Mouse (Mus musculus): Measurements from ENCODE around the gene Cfap126. TPM values are rescaled to one million over a fixed set of nuclear protein-coding genes. Genes with fewer than 3 reads are reported as not detected.
"Not testable (repeated sequence)": the region's sequence is repeated elsewhere in the genome, so short reads cannot be mapped to it uniquely, and the experiment has no call there.

Cfap126 gene
- polyA plus RNA-seq, 1 experiment from 2014 or later = 5.6 TPM

DNA sequence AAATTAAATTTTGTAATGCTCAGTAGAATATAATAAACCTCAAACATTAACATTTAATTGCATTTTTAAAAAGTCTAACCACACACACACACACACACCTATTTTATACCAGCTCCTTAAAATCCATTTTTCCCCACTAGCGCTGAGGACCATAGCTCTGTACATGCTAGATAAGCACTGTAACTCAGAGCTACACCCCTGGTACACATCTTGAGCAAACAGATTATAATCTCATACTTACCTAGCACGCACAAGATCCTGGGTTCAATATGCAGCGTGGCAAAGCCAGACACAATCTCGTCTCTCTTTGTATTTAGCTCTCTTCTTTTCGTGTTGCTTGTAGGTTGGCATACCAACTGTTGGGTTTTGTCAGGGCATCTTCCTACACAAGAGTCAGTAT, 10.7 kb downstream of the Cfap126 start:
- H3K36me3 ChIP-seq (ENCODE audit: control insufficient read depth, insufficient read depth, low read length) = peaks cover 2% of the 10 kb centered on the region; the same call in 1 of the 2 replicates
- peaks cover 10% of the 10 kb centered on the region for H3K4me1 ChIP-seq (ENCODE audit: control insufficient read depth, insufficient read depth, low read length)
- no peak for ATAC-seq (replicated peaks; ENCODE audit: insufficient number of reproducible peaks, low FRiP score, low TSS enrichment)
- H3K9me3 ChIP-seq (replicated peaks; ENCODE audit: control insufficient read depth, low read length) = no peaks in the 10 kb centered on the region
- no peaks in the 10 kb centered on the region for H3K27me3 ChIP-seq (ENCODE audit: control insufficient read depth, insufficient read depth, low read length)
- WGBS (ENCODE audit: insufficient replicate concordance) = 78% methylated on average over 5 of the region's 5 CpGs
- H3K4me2 ChIP-seq = no peak overlapping the region
- H3K4me3 ChIP-seq (ENCODE audit: low read depth, low read length) = no peak overlapping the region
- no peak overlapping the region for H3K27ac ChIP-seq (ENCODE audit: low read depth, low read length)
- H3K9ac ChIP-seq (ENCODE audit: low read depth, low read length) = no peak overlapping the region

DNA sequence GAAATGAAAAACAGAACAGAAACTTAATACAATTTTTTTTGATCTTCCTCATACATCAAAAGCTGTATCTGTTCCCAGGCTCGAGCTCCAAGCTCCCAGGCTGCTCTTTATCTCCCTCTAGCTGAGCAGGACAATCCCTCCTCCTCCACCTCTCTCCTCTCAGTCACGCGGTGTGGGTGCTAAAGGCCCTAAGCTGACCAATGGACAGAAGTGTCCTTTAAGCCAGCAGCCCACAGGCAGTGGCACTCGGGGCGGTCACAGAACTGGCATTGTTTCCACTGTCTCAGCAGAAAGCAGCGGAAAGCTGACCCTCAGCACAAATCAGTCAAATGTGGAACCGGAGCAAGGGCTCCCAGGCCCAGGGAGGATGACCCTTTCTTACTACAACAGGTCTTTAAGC, 15.5 kb downstream of the Cfap126 start:
- Histone ChIP-seq H3K9ac (ENCODE audit: low read depth, low read length) (no peak overlapping the region), H3K4me1 (ENCODE audit: control insufficient read depth, insufficient read depth, low read length) (no peaks in the 10 kb centered on the region), H3K4me3 (ENCODE audit: low read depth, low read length) (no peak overlapping the region), H3K36me3 (ENCODE audit: control insufficient read depth, insufficient read depth, low read length) (peaks cover 13% of the 10 kb centered on the region), H3K27me3 (ENCODE audit: control insufficient read depth, insufficient read depth, low read length) (no peaks in the 10 kb centered on the region), H3K4me2 (no peak overlapping the region), H3K27ac (ENCODE audit: low read depth, low read length) (no peak overlapping the region), H3K9me3 (replicated peaks; ENCODE audit: control insufficient read depth, low read length) (no peaks in the 10 kb centered on the region)
- ATAC-seq (replicated peaks; ENCODE audit: insufficient number of reproducible peaks, low FRiP score, low TSS enrichment) = no peak
- 63% methylated on average over 7 of the region's 7 CpGs for WGBS (ENCODE audit: insufficient replicate concordance)

DNA sequence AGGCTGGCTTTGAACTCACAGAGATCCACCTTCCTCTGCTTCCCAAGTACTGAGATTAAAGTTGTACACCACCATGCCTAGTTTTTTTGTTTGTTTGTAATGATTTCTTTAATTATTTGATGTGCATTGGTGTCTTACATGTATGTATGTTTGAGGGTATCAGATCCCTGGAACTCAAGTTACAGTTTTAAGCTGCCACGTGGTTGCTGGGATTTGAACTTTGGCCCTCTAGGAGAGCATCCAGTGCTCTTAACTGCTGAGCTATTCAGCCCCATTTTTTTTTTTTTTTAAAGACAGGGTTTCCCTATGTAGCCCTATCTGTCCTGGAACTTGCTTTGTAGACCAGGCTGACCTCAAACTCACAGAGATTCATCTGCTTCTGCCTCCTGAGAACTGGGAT, 17.3 kb downstream of the Cfap126 start:
- Histone ChIP-seq H3K27me3 (ENCODE audit: control insufficient read depth, insufficient read depth, low read length) (no peaks in the 10 kb centered on the region), H3K9ac (ENCODE audit: low read depth, low read length) (no peak overlapping the region), H3K27ac (ENCODE audit: low read depth, low read length) (no peak overlapping the region), H3K4me3 (ENCODE audit: low read depth, low read length) (no peak overlapping the region), H3K36me3 (ENCODE audit: control insufficient read depth, insufficient read depth, low read length) (peaks cover 26% of the 10 kb centered on the region), H3K9me3 (replicated peaks; ENCODE audit: control insufficient read depth, low read length) (no peaks in the 10 kb centered on the region), H3K4me1 (ENCODE audit: control insufficient read depth, insufficient read depth, low read length) (no peaks in the 10 kb centered on the region), H3K4me2 (no peak overlapping the region)
- whole genome bisulfite sequencing (ENCODE audit: insufficient replicate concordance) = 91% methylated on average over 1 of the region's 1 CpGs
- no peak for ATAC-seq (replicated peaks; ENCODE audit: insufficient number of reproducible peaks, low FRiP score, low TSS enrichment)

DNA sequence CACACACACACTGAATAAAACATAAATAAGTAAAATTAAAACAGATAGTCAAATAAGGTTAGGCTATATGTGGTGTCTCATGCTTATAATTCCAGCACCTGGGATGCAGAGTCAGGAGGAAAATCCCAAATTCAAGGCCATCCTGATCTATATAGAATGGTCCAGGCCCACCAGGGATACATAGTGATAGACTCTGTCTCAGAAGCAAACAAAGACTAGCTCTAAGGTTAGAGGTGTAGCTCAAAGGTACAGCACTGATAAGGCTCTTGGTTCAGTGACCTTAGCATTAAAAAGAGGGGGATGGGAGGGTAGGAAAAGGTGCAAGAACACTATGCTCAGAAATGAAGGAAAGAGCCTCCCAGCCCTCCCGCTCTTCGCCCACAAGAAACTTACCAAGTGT, 21.9 kb downstream of the Cfap126 start:
- Histone ChIP-seq H3K4me1 (ENCODE audit: control insufficient read depth, insufficient read depth, low read length) (no peaks in the 10 kb centered on the region), H3K9me3 (replicated peaks; ENCODE audit: control insufficient read depth, low read length) (no peaks in the 10 kb centered on the region), H3K4me2 (no peak overlapping the region), H3K9ac (ENCODE audit: low read depth, low read length) (no peak overlapping the region), H3K27me3 (ENCODE audit: control insufficient read depth, insufficient read depth, low read length) (no peaks in the 10 kb centered on the region), H3K4me3 (ENCODE audit: low read depth, low read length) (no peak overlapping the region), H3K36me3 (ENCODE audit: control insufficient read depth, insufficient read depth, low read length) (peaks cover 34% of the 10 kb centered on the region), H3K27ac (ENCODE audit: low read depth, low read length) (no peak overlapping the region)
- ATAC-seq (replicated peaks; ENCODE audit: insufficient number of reproducible peaks, low FRiP score, low TSS enrichment) = no peak
- 93% methylated on average over 2 of the region's 2 CpGs for WGBS (ENCODE audit: insufficient replicate concordance)

DNA sequence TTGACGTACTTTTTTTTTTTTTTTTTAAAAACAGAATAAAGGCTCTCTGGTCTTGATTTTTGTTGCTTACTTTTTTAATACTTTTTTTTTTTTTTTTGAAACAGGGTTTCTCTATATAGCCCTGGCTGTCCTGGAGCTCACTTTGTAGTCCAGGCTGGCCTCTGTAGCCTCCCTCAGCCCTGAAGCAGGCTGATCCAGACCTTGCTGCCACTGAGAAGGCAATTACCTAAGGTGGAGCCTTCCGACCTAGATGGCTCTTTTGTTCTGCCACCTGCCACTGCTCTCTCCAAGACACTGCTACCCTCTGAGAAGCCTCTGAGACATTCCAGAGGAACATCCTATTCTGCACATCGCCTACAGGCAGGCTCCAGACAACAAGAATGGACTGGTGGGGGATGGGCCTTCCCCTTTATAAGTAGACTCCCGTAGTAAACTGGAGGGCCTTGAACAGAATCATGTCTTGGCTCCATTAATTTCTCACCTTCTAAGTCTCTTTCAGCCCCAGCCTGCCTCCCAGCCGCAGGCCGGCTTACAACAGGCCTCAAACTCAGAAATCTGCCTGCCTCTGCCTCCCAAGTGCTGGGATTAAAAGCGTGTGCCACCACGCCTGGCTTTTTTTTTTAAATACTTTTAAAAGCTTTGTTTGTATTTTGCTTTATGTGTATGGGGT, 23.9 kb downstream of the Cfap126 start:
- H3K9me3 ChIP-seq (replicated peaks; ENCODE audit: control insufficient read depth, low read length); ATAC-seq (replicated peaks; ENCODE audit: insufficient number of reproducible peaks, low FRiP score, low TSS enrichment); H3K4me2 ChIP-seq; H3K9ac ChIP-seq (ENCODE audit: low read depth, low read length); H3K27ac ChIP-seq (ENCODE audit: low read depth, low read length); H3K4me1 ChIP-seq (ENCODE audit: control insufficient read depth, insufficient read depth, low read length); H3K4me3 ChIP-seq (ENCODE audit: low read depth, low read length); H3K27me3 ChIP-seq (ENCODE audit: control insufficient read depth, insufficient read depth, low read length): not testable (repeated sequence)
- 93% methylated on average over 8 of the region's 8 CpGs for WGBS (ENCODE audit: insufficient replicate concordance)
- peaks cover 33% of the 10 kb centered on the region for H3K36me3 ChIP-seq (ENCODE audit: control insufficient read depth, insufficient read depth, low read length)

DNA sequence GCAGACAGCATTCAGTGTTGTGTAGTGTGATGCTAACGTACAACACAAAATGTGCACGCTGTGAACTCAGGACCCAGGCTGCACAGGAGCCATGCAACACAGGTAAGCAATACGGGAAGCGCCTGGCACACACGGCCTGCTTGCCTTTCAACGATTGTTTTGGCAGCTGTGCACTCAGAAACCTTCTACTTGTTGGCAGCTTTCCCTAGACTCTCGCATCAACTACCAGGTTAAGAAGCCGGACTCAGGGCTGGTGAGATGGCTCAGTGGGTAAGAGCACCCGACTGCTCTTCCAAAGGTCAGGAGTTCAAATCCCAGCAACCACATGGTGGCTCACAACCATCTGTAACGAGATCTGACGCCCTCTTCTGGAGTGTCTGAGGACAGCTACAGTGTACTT, 29.3 kb downstream of the Cfap126 start:
- not testable (repeated sequence) for H3K4me1 ChIP-seq (ENCODE audit: control insufficient read depth, insufficient read depth, low read length); H3K36me3 ChIP-seq (ENCODE audit: control insufficient read depth, insufficient read depth, low read length)
- WGBS (ENCODE audit: insufficient replicate concordance) = 87% methylated on average over 9 of the region's 11 CpGs

DNA sequence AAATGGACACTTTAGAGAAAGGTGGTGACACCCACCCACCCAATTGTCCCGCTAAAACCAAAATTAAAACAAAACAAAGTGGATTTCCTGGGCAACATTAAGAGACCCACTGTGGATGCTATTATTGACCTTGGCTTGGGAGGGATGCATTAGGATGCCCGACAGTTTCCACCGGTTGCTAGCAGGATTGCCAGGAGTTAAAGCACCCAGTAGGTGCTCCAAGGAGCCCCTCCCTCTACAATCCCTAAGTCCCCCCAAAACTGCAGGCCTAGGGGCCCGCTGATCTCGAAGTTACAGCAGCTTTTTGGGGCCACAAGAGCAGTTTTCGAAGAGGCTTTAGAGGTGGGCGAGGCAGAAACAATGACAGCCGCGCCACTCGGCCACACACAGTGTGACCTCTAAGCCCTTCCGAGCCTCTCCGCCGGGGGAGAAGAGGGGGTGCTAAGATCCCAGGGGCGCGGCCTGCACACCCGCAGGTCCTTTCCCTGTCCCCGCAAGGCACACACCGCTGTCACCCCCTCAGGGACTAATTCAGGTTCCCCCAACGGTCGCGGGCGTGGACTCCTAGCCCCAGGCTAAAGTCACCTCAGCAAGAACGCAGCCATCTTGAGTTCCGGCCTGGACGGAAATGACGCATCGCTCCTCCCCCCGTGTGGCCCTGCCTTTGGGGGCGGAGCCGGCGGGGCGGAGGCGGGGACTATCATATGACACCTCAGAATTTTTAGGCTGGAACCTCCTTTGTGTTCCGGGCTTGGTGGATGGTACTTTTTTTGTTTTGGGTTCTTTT, 36.4 kb downstream of the Cfap126 start, which contains the start of the genes Sdhc and Mpz:
Gene Sdhc (minus strand): TSS at position 630 of the 787 bp plus-strand sequence.
Gene Mpz (plus strand): TSS at position 738 of the 787 bp plus-strand sequence.
- H3K9ac ChIP-seq (ENCODE audit: low read depth, low read length) = peak within 1 kb of the TSS; percentile 98
- peaks cover 2% of the 10 kb centered on the region; the same call in 1 of the 2 replicates for H3K27me3 ChIP-seq (ENCODE audit: control insufficient read depth, insufficient read depth, low read length)
- peak within 1 kb of the TSS; percentile 82 for H3K27ac ChIP-seq (ENCODE audit: low read depth, low read length)
- peak; percentile 95 for ATAC-seq (replicated peaks; ENCODE audit: insufficient number of reproducible peaks, low FRiP score, low TSS enrichment)
- under 1% methylated on average over 34 of the region's 34 CpGs for whole genome bisulfite sequencing (ENCODE audit: insufficient replicate concordance)
- peak within 1 kb of the TSS; percentile 79 for H3K4me2 ChIP-seq
- peaks cover 14% of the 10 kb centered on the region for H3K4me1 ChIP-seq (ENCODE audit: control insufficient read depth, insufficient read depth, low read length)
- no peaks in the 10 kb centered on the region for H3K9me3 ChIP-seq (replicated peaks; ENCODE audit: control insufficient read depth, low read length)
- no peaks in the 10 kb centered on the region for H3K36me3 ChIP-seq (ENCODE audit: control insufficient read depth, insufficient read depth, low read length)
- H3K4me3 ChIP-seq (ENCODE audit: low read depth, low read length) = peak within 1 kb of the TSS; percentile 96

More for the DNA sequence above, 29.3 kb downstream of the Cfap126 start:
- H3K4me3 ChIP-seq (ENCODE audit: low read depth, low read length); ATAC-seq (replicated peaks; ENCODE audit: insufficient number of reproducible peaks, low FRiP score, low TSS enrichment); H3K9ac ChIP-seq (ENCODE audit: low read depth, low read length); H3K4me2 ChIP-seq; H3K27ac ChIP-seq (ENCODE audit: low read depth, low read length); H3K27me3 ChIP-seq (ENCODE audit: control insufficient read depth, insufficient read depth, low read length); H3K9me3 ChIP-seq (replicated peaks; ENCODE audit: control insufficient read depth, low read length): not testable (repeated sequence)

DNA sequence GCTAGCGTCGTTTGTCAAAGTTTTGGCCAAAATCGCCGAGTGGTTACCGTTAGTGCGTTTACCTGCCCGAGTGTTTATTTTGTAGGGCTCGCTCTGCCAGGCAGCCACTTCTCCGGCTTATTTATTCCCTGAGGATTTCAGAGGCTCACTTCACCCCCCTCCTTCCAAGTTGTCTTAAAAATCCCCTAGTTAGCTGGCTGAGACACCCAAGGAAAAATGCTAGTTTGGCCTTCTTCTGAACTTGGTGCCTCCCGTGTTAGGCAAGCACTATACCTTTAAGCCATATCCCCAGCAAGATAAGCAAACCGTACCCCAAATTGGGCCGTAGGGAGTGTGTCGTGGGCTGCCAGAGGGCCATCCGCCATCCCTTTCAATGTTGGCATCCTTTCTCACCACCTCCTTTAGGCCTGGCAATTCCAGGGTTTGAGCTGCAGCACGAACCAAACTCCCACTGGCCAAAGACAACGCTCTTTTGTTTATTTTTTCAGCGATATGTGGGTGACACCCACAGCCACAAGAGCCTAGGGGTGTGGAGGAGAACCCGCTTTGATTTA, 37.2 kb downstream of the Cfap126 start:
- H3K4me3 ChIP-seq (ENCODE audit: low read depth, low read length) = peak overlapping the region; percentile 96
- WGBS (ENCODE audit: insufficient replicate concordance) = 5% methylated on average over 18 of the region's 18 CpGs
- H3K4me2 ChIP-seq = peak overlapping the region; percentile 79
- ATAC-seq (replicated peaks; ENCODE audit: insufficient number of reproducible peaks, low FRiP score, low TSS enrichment) = no peak
- no peak overlapping the region for H3K27ac ChIP-seq (ENCODE audit: low read depth, low read length)
- no peaks in the 10 kb centered on the region for H3K36me3 ChIP-seq (ENCODE audit: control insufficient read depth, insufficient read depth, low read length)
- no peaks in the 10 kb centered on the region for H3K9me3 ChIP-seq (replicated peaks; ENCODE audit: control insufficient read depth, low read length)
- peak overlapping the region; percentile 98 for H3K9ac ChIP-seq (ENCODE audit: low read depth, low read length)
- H3K4me1 ChIP-seq (ENCODE audit: control insufficient read depth, insufficient read depth, low read length) = peaks cover 14% of the 10 kb centered on the region
- peaks cover 4% of the 10 kb centered on the region; the same call in 1 of the 2 replicates for H3K27me3 ChIP-seq (ENCODE audit: control insufficient read depth, insufficient read depth, low read length)

Measured in heart, embryonic 11.5 days (tissue).